Mouse (Mus musculus): Measurements from ENCODE around the gene Ipo13. TPM values are rescaled to one million over a fixed set of nuclear protein-coding genes. Genes with fewer than 3 reads are reported as not detected.

Ipo13 gene
- polyA plus RNA-seq, 1 experiment from 2014 or later = 62.8 TPM

- Histone ChIP-seq H3K36me3 (replicated peaks) (peaks cover 48% of the 10 kb centered on the region), H3K27me3 (replicated peaks; ENCODE audit: low read depth, poor library complexity, severe bottlenecking) (no peaks in the 10 kb centered on the region), H3K9me3 (no peaks in the 10 kb centered on the region), H3K4me1 (peaks cover 39% of the 10 kb centered on the region), H3K27ac (replicated peaks) (no peak overlapping the region), H3K4me3 (no peak overlapping the region)
- WGBS = 94% methylated on average over 14 of the region's 14 CpGs
- no peak for DNase-seq (ENCODE audit: low spot score)
Observed at GRCm38 (mm10) chr4:117890031-117890430, 24.8 kb downstream of the Ipo13 start.

GRCm38 (mm10) chr4:117889471-117889870 lies 25.3 kb downstream of the Ipo13 start:
- 94% methylated on average over 15 of the region's 15 CpGs for WGBS

GRCm38 (mm10) chr4:117887920-117888319 lies 26.9 kb downstream of the Ipo13 start:
- H3K27ac ChIP-seq (replicated peaks) = no peak overlapping the region
- H3K4me3 ChIP-seq = peak overlapping the region; percentile 95
- peaks cover 43% of the 10 kb centered on the region for H3K36me3 ChIP-seq (replicated peaks)
- no peaks in the 10 kb centered on the region for H3K27me3 ChIP-seq (replicated peaks; ENCODE audit: low read depth, poor library complexity, severe bottlenecking)
- no peak for DNase-seq (ENCODE audit: low spot score)
- H3K4me1 ChIP-seq = peaks cover 53% of the 10 kb centered on the region
- WGBS = 78% methylated on average over 2 of the region's 2 CpGs
- no peaks in the 10 kb centered on the region for H3K9me3 ChIP-seq

More at GRCm38 (mm10) chr4:117889471-117889870, 25.3 kb downstream of the Ipo13 start:
- Histone ChIP-seq H3K27me3 (replicated peaks; ENCODE audit: low read depth, poor library complexity, severe bottlenecking) (no peaks in the 10 kb centered on the region), H3K4me1 (peaks cover 42% of the 10 kb centered on the region), H3K9me3 (no peaks in the 10 kb centered on the region), H3K4me3 (no peak overlapping the region), H3K36me3 (replicated peaks) (peaks cover 48% of the 10 kb centered on the region), H3K27ac (replicated peaks) (no peak overlapping the region)
- no peak for DNase-seq (ENCODE audit: low spot score)

- H3K27ac ChIP-seq (replicated peaks) = peak within 1 kb of the TSS; percentile 83
- peak; percentile 95 for DNase-seq (ENCODE audit: low spot score)
- H3K4me3 ChIP-seq = peak within 1 kb of the TSS; percentile 95
- no peaks in the 10 kb centered on the region for H3K9me3 ChIP-seq
- peaks cover 58% of the 10 kb centered on the region for H3K4me1 ChIP-seq
- under 1% methylated on average over 37 of the region's 37 CpGs for WGBS
- peaks cover 43% of the 10 kb centered on the region for H3K36me3 ChIP-seq (replicated peaks)
- H3K27me3 ChIP-seq (replicated peaks; ENCODE audit: low read depth, poor library complexity, severe bottlenecking) = no peaks in the 10 kb centered on the region
Observed at GRCm38 (mm10) chr4:117887133-117887532, 27.7 kb downstream of the Ipo13 start, which contains the start of gene Atp6v0b. Gene Atp6v0b, minus strand, starts transcription at chr4:117887333.

GRCm38 (mm10) chr4:117886644-117887043 lies 28.2 kb downstream of the Ipo13 start:
- no peaks in the 10 kb centered on the region for H3K27me3 ChIP-seq (replicated peaks; ENCODE audit: low read depth, poor library complexity, severe bottlenecking)
- H3K4me1 ChIP-seq = peaks cover 61% of the 10 kb centered on the region
- H3K27ac ChIP-seq (replicated peaks) = peak overlapping the region; percentile 83

GRCm38 (mm10) chr4:117885994-117886393 lies 28.8 kb downstream of the Ipo13 start:
- no peak overlapping the region for H3K27ac ChIP-seq (replicated peaks)
- peaks cover 60% of the 10 kb centered on the region for H3K4me1 ChIP-seq
- DNase-seq (ENCODE audit: low spot score) = no peak
- whole genome bisulfite sequencing = 83% methylated on average over 9 of the region's 9 CpGs
- H3K27me3 ChIP-seq (replicated peaks; ENCODE audit: low read depth, poor library complexity, severe bottlenecking) = no peaks in the 10 kb centered on the region
- no peaks in the 10 kb centered on the region for H3K9me3 ChIP-seq
- peak overlapping the region; percentile 95 for H3K4me3 ChIP-seq
- H3K36me3 ChIP-seq (replicated peaks) = peaks cover 48% of the 10 kb centered on the region

More at GRCm38 (mm10) chr4:117886644-117887043, 28.2 kb downstream of the Ipo13 start:
- H3K36me3 ChIP-seq (replicated peaks) = peaks cover 43% of the 10 kb centered on the region
- no peak for DNase-seq (ENCODE audit: low spot score)
- peak overlapping the region; percentile 95 for H3K4me3 ChIP-seq
- 2% methylated on average over 22 of the region's 24 CpGs for WGBS
- H3K9me3 ChIP-seq = no peaks in the 10 kb centered on the region

- Histone ChIP-seq H3K27ac (replicated peaks) (no peak overlapping the region), H3K4me1 (peaks cover 62% of the 10 kb centered on the region), H3K4me3 (peak overlapping the region; percentile 95; the same call in 1 of the 2 replicates), H3K27me3 (replicated peaks; ENCODE audit: low read depth, poor library complexity, severe bottlenecking) (no peaks in the 10 kb centered on the region), H3K36me3 (replicated peaks) (peaks cover 51% of the 10 kb centered on the region), H3K9me3 (no peaks in the 10 kb centered on the region)
- 94% methylated on average over 10 of the region's 10 CpGs for WGBS
- DNase-seq (ENCODE audit: low spot score) = no peak
Observed at GRCm38 (mm10) chr4:117885093-117885492, 29.7 kb downstream of the Ipo13 start.

- no peaks in the 10 kb centered on the region for H3K27me3 ChIP-seq (replicated peaks; ENCODE audit: low read depth, poor library complexity, severe bottlenecking)
- H3K4me3 ChIP-seq = peak overlapping the region; percentile 94
- H3K9me3 ChIP-seq = no peaks in the 10 kb centered on the region
- H3K27ac ChIP-seq (replicated peaks) = no peak overlapping the region
- no peak for DNase-seq (ENCODE audit: low spot score)
- H3K4me1 ChIP-seq = peaks cover 65% of the 10 kb centered on the region
- WGBS = 100% methylated on average over 1 of the region's 1 CpGs
- peaks cover 51% of the 10 kb centered on the region for H3K36me3 ChIP-seq (replicated peaks)
Observed at GRCm38 (mm10) chr4:117884146-117884545, 30.7 kb downstream of the Ipo13 start.

GRCm38 (mm10) chr4:117882701-117883691 lies 31.8 kb downstream of the Ipo13 start, which contains the start of gene B4galt2:
Gene B4galt2, minus strand, starts transcription at chr4:117883487.
- peak within 1 kb of the TSS; percentile 95 for H3K27ac ChIP-seq (replicated peaks)
- H3K9me3 ChIP-seq = no peaks in the 10 kb centered on the region
- WGBS = under 1% methylated on average over 101 of the region's 103 CpGs
- no peaks in the 10 kb centered on the region for H3K27me3 ChIP-seq (replicated peaks; ENCODE audit: low read depth, poor library complexity, severe bottlenecking)
- H3K4me1 ChIP-seq = peaks cover 65% of the 10 kb centered on the region
- H3K36me3 ChIP-seq (replicated peaks) = peaks cover 56% of the 10 kb centered on the region
- peak; percentile 82 for DNase-seq (ENCODE audit: low spot score)
- H3K4me3 ChIP-seq = peak within 1 kb of the TSS; percentile 94

- H3K36me3 ChIP-seq (replicated peaks) = peaks cover 77% of the 10 kb centered on the region
- DNase-seq (ENCODE audit: low spot score) = no peak
Observed at GRCm38 (mm10) chr4:117878703-117879102, 36.1 kb downstream of the Ipo13 start.

GRCm38 (mm10) chr4:117878301-117878700 lies 36.5 kb downstream of the Ipo13 start:
- H3K4me1 ChIP-seq = peaks cover 29% of the 10 kb centered on the region
- peaks cover 81% of the 10 kb centered on the region for H3K36me3 ChIP-seq (replicated peaks)
- no peaks in the 10 kb centered on the region for H3K27me3 ChIP-seq (replicated peaks; ENCODE audit: low read depth, poor library complexity, severe bottlenecking)
- WGBS = 76% methylated on average over 10 of the region's 10 CpGs
- DNase-seq (ENCODE audit: low spot score) = no peak
- H3K27ac ChIP-seq (replicated peaks) = no peak overlapping the region
- no peaks in the 10 kb centered on the region for H3K9me3 ChIP-seq
- no peak overlapping the region for H3K4me3 ChIP-seq

More at GRCm38 (mm10) chr4:117878703-117879102, 36.1 kb downstream of the Ipo13 start:
- Histone ChIP-seq H3K4me3 (no peak overlapping the region), H3K4me1 (peaks cover 31% of the 10 kb centered on the region), H3K9me3 (no peaks in the 10 kb centered on the region), H3K27ac (replicated peaks) (no peak overlapping the region), H3K27me3 (replicated peaks; ENCODE audit: low read depth, poor library complexity, severe bottlenecking) (no peaks in the 10 kb centered on the region)
- WGBS = 85% methylated on average over 5 of the region's 5 CpGs

GRCm38 (mm10) chr4:117873615-117874014 lies 41.2 kb downstream of the Ipo13 start:
- 89% methylated on average over 9 of the region's 9 CpGs for WGBS

More at GRCm38 (mm10) chr4:117873615-117874014, 41.2 kb downstream of the Ipo13 start:
- Histone ChIP-seq H3K4me1 (peaks cover 37% of the 10 kb centered on the region), H3K27me3 (replicated peaks; ENCODE audit: low read depth, poor library complexity, severe bottlenecking) (no peaks in the 10 kb centered on the region), H3K36me3 (replicated peaks) (peaks cover 56% of the 10 kb centered on the region), H3K9me3 (no peaks in the 10 kb centered on the region), H3K4me3 (no peak overlapping the region), H3K27ac (replicated peaks) (no peak overlapping the region)
- no peak for DNase-seq (ENCODE audit: low spot score)
